Mouse (Mus musculus) urinary bladder, postnatal 4 days (tissue): ENCODE measurements around the gene Lsm4.

Experiments
- DNase-seq, 2 experiments: peaks; one replicate each; pipeline ENCODE4 v3.0.0; 2021 to 2022; ENCODE audit warnings: low spot score in 2 of 2

Gene Lsm4

GRCm38 (mm10) chr8:70673079-70673856 lies at the start of gene Lsm4:
TSS of gene Lsm4 (plus strand) at chr8:70673248.
- peak; percentile 94 to 96 for DNase-seq

GRCm38 (mm10) chr8:70625104-70625503 lies 47.9 kb upstream of the Lsm4 start:
- DNase-seq: no peak

- DNase-seq: no peak
These were observed 46.0 kb upstream of the Lsm4 start for GRCm38 (mm10) chr8:70627041-70627440.

GRCm38 (mm10) chr8:70628986-70629490 lies 44.0 kb upstream of the Lsm4 start:
- DNase-seq: no peak

GRCm38 (mm10) chr8:70629574-70630531 lies 43.2 kb upstream of the Lsm4 start:
- peak; percentile 83 to 85 for DNase-seq

GRCm38 (mm10) chr8:70630532-70631381 lies 42.3 kb upstream of the Lsm4 start:
- DNase-seq: peak in 1 of 2 experiments; percentile 62

GRCm38 (mm10) chr8:70631436-70631835 lies 41.6 kb upstream of the Lsm4 start:
- DNase-seq: no peak

GRCm38 (mm10) chr8:70632346-70632892 lies 40.6 kb upstream of the Lsm4 start, which contains the start of gene Gdf15:
TSS of gene Gdf15 (minus strand) at chr8:70632456.
- no peak for DNase-seq

GRCm38 (mm10) chr8:70634066-70634465 lies 39.0 kb upstream of the Lsm4 start:
- DNase-seq: peak; percentile 49 to 75

GRCm38 (mm10) chr8:70635527-70635926 lies 37.5 kb upstream of the Lsm4 start:
- no peak for DNase-seq

GRCm38 (mm10) chr8:70636838-70637237 lies 36.2 kb upstream of the Lsm4 start:
- no peak for DNase-seq

GRCm38 (mm10) chr8:70638752-70639151 lies 34.3 kb upstream of the Lsm4 start:
- no peak for DNase-seq

GRCm38 (mm10) chr8:70643019-70643418 lies 30.0 kb upstream of the Lsm4 start:
- no peak for DNase-seq

- DNase-seq: no peak
These were observed 29.0 kb upstream of the Lsm4 start for GRCm38 (mm10) chr8:70644065-70644464.

- DNase-seq: no peak
These were observed 27.4 kb upstream of the Lsm4 start for GRCm38 (mm10) chr8:70645501-70646224.

- no peak for DNase-seq
These were observed 26.7 kb upstream of the Lsm4 start for GRCm38 (mm10) chr8:70646369-70646768.

- DNase-seq: no peak
These were observed 26.3 kb upstream of the Lsm4 start for GRCm38 (mm10) chr8:70646775-70647174.

- no peak for DNase-seq
These were observed 25.5 kb upstream of the Lsm4 start for GRCm38 (mm10) chr8:70647343-70648163.

GRCm38 (mm10) chr8:70648164-70648442 lies 24.9 kb upstream of the Lsm4 start:
- DNase-seq: no peak

- no peak for DNase-seq
These were observed 24.1 kb upstream of the Lsm4 start for GRCm38 (mm10) chr8:70648921-70649320.
